ENCODE assay signal across 8 mouse cellular contexts in the genomic region with DNA sequence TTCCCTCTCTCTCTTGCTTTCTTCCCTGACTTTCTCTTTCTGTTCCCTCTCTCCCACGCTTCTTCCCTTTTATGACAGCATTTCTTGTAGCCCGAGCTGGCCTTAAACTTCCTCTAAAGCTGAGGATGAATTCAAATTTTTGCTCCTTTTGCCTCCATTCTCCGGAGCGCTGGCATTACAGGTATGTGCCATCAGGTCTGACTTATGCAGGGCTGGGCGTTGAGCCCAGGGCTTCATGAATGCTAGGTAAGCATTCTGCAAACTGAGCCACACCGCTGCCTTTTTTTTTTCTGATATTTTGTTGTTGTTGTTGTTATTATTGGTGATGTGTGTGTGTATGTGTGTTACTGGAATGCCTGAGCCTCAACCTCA. TPM values are rescaled to one million over a fixed set of nuclear protein-coding genes. Genes with fewer than 3 reads are reported as not detected.
DNase-seq lines count a peak whose midpoint lies in the region; ATAC-seq and TF ChIP-seq lines count a peak whose summit lies in the region.

No protein-coding gene starts in this region.

- peak overlapping the region; percentile 92 for H3K9ac ChIP-seq in embryonic facial prominence, embryonic 14.5 days (ENCODE audit: low read depth, low read length)
- peak overlapping the region; percentile 89 for H3K9ac ChIP-seq in intestine, embryonic 16.5 days (ENCODE audit: low read depth, low read length)
- H3K9ac ChIP-seq in neural tube, embryonic 12.5 days: peak overlapping the region; percentile 97

- no peak for TF ChIP-seq CTCF in left cerebral cortex, adult 2 months (IDR thresholded peaks at IDR 0.05)

- peaks cover 44% of the 10 kb centered on the region for H3K36me3 ChIP-seq in embryonic facial prominence, embryonic 14.5 days (ENCODE audit: control insufficient read depth, insufficient read depth, low read length)
- H3K36me3 ChIP-seq in intestine, embryonic 16.5 days (ENCODE audit: control insufficient read depth, insufficient read depth, low read length): peaks cover 16% of the 10 kb centered on the region
- peaks cover 39% of the 10 kb centered on the region for H3K36me3 ChIP-seq in neural tube, embryonic 12.5 days

- no peaks in the 10 kb centered on the region for H3K9me3 ChIP-seq in embryonic facial prominence, embryonic 14.5 days (ENCODE audit: control insufficient read depth, low read length)
- no peaks in the 10 kb centered on the region for H3K9me3 ChIP-seq in intestine, embryonic 16.5 days (ENCODE audit: control insufficient read depth, low read length)
- no peaks in the 10 kb centered on the region for H3K9me3 ChIP-seq in neural tube, embryonic 12.5 days

- H3K4me3 ChIP-seq in left cerebral cortex, adult 2 months: peak overlapping the region; percentile 99
- peak overlapping the region; percentile 98 for H3K4me3 ChIP-seq in embryonic facial prominence, embryonic 14.5 days (ENCODE audit: low read depth, low read length)
- peak overlapping the region; percentile 86 for H3K4me3 ChIP-seq in intestine, embryonic 16.5 days (ENCODE audit: low read length)
- H3K4me3 ChIP-seq in neural tube, embryonic 12.5 days: peak overlapping the region; percentile 97

- H3K27ac ChIP-seq in left cerebral cortex, adult 2 months: peak overlapping the region; percentile 92
- peak overlapping the region; percentile 75 for H3K27ac ChIP-seq in embryonic facial prominence, embryonic 14.5 days (replicated peaks; ENCODE audit: low read depth, low read length)
- H3K27ac ChIP-seq in intestine, embryonic 16.5 days (ENCODE audit: low read length): 0 out of 2 replicates have a peak overlapping the region, but pooled peaks have one; percentile 1
- H3K27ac ChIP-seq in neural tube, embryonic 12.5 days: no peak overlapping the region

- no peaks in the 10 kb centered on the region for H3K27me3 ChIP-seq in embryonic facial prominence, embryonic 14.5 days (replicated peaks; ENCODE audit: control insufficient read depth, insufficient read depth, low read length)
- H3K27me3 ChIP-seq in intestine, embryonic 16.5 days (replicated peaks; ENCODE audit: control insufficient read depth, insufficient read depth, low read length): no peaks in the 10 kb centered on the region
- no peaks in the 10 kb centered on the region for H3K27me3 ChIP-seq in neural tube, embryonic 12.5 days (replicated peaks)

- DNase-seq in left cerebral cortex, adult 2 months (ENCODE audit: extremely low spot score in 1 of 2, low spot score in 2 of 2): no peak
- no peak for DNase-seq in left cerebral cortex, postnatal 4 days
- DNase-seq in embryonic facial prominence, embryonic 14.5 days (ENCODE audit: low spot score): no peak
- DNase-seq in spleen, postnatal 14 days (ENCODE audit: low spot score in 2 of 2): no peak
- DNase-seq in thymus, postnatal 25 days: no peak
- no peak for DNase-seq in layer of hippocampus, adult 18-20 months (ENCODE audit: low spot score in 2 of 2)

- peaks cover 14% of the 10 kb centered on the region for H3K4me1 ChIP-seq in embryonic facial prominence, embryonic 14.5 days (ENCODE audit: control insufficient read depth, insufficient read depth, low read length)
- H3K4me1 ChIP-seq in intestine, embryonic 16.5 days (ENCODE audit: control insufficient read depth, insufficient read depth, low read length): peaks cover 19% of the 10 kb centered on the region
- H3K4me1 ChIP-seq in neural tube, embryonic 12.5 days: peaks cover 21% of the 10 kb centered on the region

- peak overlapping the region; percentile 94 for H3K4me2 ChIP-seq in embryonic facial prominence, embryonic 14.5 days (ENCODE audit: low read depth, low read length)
- H3K4me2 ChIP-seq in intestine, embryonic 16.5 days (ENCODE audit: low read depth, low read length): peak overlapping the region; percentile 99
- peak overlapping the region; percentile 100 for H3K4me2 ChIP-seq in neural tube, embryonic 12.5 days (replicated peaks)

- intact Hi-C loops in left cerebral cortex, adult 2 months (cut with DNase I): loop anchor here (5.0 kb wide), 1 partner anchor 178 kb away; a partner anchor contains a TSS
- intact Hi-C loops in left cerebral cortex, postnatal 4 days (cut with DNase I): no loop called here

- no peak for ATAC-seq in embryonic facial prominence, embryonic 14.5 days (ENCODE audit: low read depth)
- no peak for ATAC-seq in intestine, embryonic 16.5 days
- ATAC-seq in neural tube, embryonic 12.5 days (ENCODE audit: low FRiP score, low read depth): no peak

- 12% methylated on average over 6 of the region's 6 CpGs for WGBS in embryonic facial prominence, embryonic 14.5 days
- whole genome bisulfite sequencing in intestine, embryonic 16.5 days: 10% methylated on average over 6 of the region's 6 CpGs
- WGBS in neural tube, embryonic 12.5 days: 13% methylated on average over 6 of the region's 6 CpGs

RNA-seq across cellular contexts. Expression of a gene that starts 0.4 kb away (rescaled TPM):
- 10 to 100 TPM; 64.2 to 67.8 TPM for total RNA-seq in left cerebral cortex, adult 2 months (2021)
- 10 to 100 TPM; 90.0 to 98.2 TPM for total RNA-seq in left cerebral cortex, postnatal 4 days (2021)
- 5.6 and 5.8 TPM in 2 replicates for polyA plus RNA-seq in embryonic facial prominence, embryonic 14.5 days (2014; fragmentation: Nextera tagmentation; extraction: Ambion mirVana)
- 3.7 and 3.9 TPM in 2 replicates for polyA plus RNA-seq in intestine, embryonic 16.5 days (2015; fragmentation: Nextera tagmentation; extraction: Ambion mirVana)
- polyA plus RNA-seq in neural tube, embryonic 12.5 days (2016; fragmentation: Nextera tagmentation; extraction: Ambion mirVana): 20.1 and 25.4 TPM in 2 replicates
- total RNA-seq in layer of hippocampus, adult 18-20 months (2021): 10 to 100 TPM; 72.5 to 73.6 TPM

RNA-seq across cellular contexts. Expression of a gene that starts 8.4 kb away (rescaled TPM):
- 1 to 10 TPM; 3.2 to 3.3 TPM for total RNA-seq in left cerebral cortex, adult 2 months (2021)
- total RNA-seq in left cerebral cortex, postnatal 4 days (2021): 1 to 10 TPM in 1 of 2 experiments, under 1 TPM in 1; 0.86 to 1.6 TPM
- polyA plus RNA-seq in embryonic facial prominence, embryonic 14.5 days (2014; fragmentation: Nextera tagmentation; extraction: Ambion mirVana): 2.5 and 3.5 TPM in 2 replicates
- polyA plus RNA-seq in intestine, embryonic 16.5 days (2015; fragmentation: Nextera tagmentation; extraction: Ambion mirVana): 0.80 and 0.92 TPM in 2 replicates
- 4.3 and 5.0 TPM in 2 replicates for polyA plus RNA-seq in neural tube, embryonic 12.5 days (2016; fragmentation: Nextera tagmentation; extraction: Ambion mirVana)
- total RNA-seq in layer of hippocampus, adult 18-20 months (2021): 1 to 10 TPM; 3.6 to 4.1 TPM

RNA-seq across cellular contexts. Expression of a gene that starts 8.9 kb away (rescaled TPM):
- 10 to 100 TPM; 47.7 to 49.6 TPM for total RNA-seq in left cerebral cortex, adult 2 months (2021)
- 10 to 100 TPM; 53.1 to 60.1 TPM for total RNA-seq in left cerebral cortex, postnatal 4 days (2021)
- 71.7 and 73.2 TPM in 2 replicates for polyA plus RNA-seq in embryonic facial prominence, embryonic 14.5 days (2014; fragmentation: Nextera tagmentation; extraction: Ambion mirVana)
- 101 and 107 TPM in 2 replicates for polyA plus RNA-seq in intestine, embryonic 16.5 days (2015; fragmentation: Nextera tagmentation; extraction: Ambion mirVana)
- polyA plus RNA-seq in neural tube, embryonic 12.5 days (2016; fragmentation: Nextera tagmentation; extraction: Ambion mirVana): 66.4 and 67.2 TPM in 2 replicates
- 10 to 100 TPM; 54.4 to 55.9 TPM for total RNA-seq in layer of hippocampus, adult 18-20 months (2021)

RNA-seq across cellular contexts. Expression of a gene that starts 15.6 kb away (rescaled TPM):
- total RNA-seq in left cerebral cortex, adult 2 months (2021): under 1 TPM in 1 of 2 experiments, not detected in 1; 0.09 TPM
- total RNA-seq in left cerebral cortex, postnatal 4 days (2021): under 1 TPM in 1 of 2 experiments, not detected in 1; 0.20 TPM
- polyA plus RNA-seq in embryonic facial prominence, embryonic 14.5 days (2014; fragmentation: Nextera tagmentation; extraction: Ambion mirVana): 0.09 and 0.10 TPM in 2 replicates
- 0.06 TPM in 2 replicates for polyA plus RNA-seq in intestine, embryonic 16.5 days (2015; fragmentation: Nextera tagmentation; extraction: Ambion mirVana)
- 0.05 and 0.17 TPM in 2 replicates for polyA plus RNA-seq in neural tube, embryonic 12.5 days (2016; fragmentation: Nextera tagmentation; extraction: Ambion mirVana)
- total RNA-seq in layer of hippocampus, adult 18-20 months (2021): not detected

RNA-seq across cellular contexts. Expression of a gene that starts 15.6 kb away (rescaled TPM):
- 1 to 10 TPM in 1 of 2 experiments, under 1 TPM in 1; 0.61 to 1.9 TPM for total RNA-seq in left cerebral cortex, adult 2 months (2021)
- total RNA-seq in left cerebral cortex, postnatal 4 days (2021): 100 to 1,000 TPM in 1 of 2 experiments, 10 to 100 TPM in 1; 86.4 to 104 TPM
- polyA plus RNA-seq in embryonic facial prominence, embryonic 14.5 days (2014; fragmentation: Nextera tagmentation; extraction: Ambion mirVana): 3.9 and 4.5 TPM in 2 replicates
- 11.2 and 13.1 TPM in 2 replicates for polyA plus RNA-seq in intestine, embryonic 16.5 days (2015; fragmentation: Nextera tagmentation; extraction: Ambion mirVana)
- 175 and 179 TPM in 2 replicates for polyA plus RNA-seq in neural tube, embryonic 12.5 days (2016; fragmentation: Nextera tagmentation; extraction: Ambion mirVana)
- total RNA-seq in layer of hippocampus, adult 18-20 months (2021): 1 to 10 TPM; 1.2 to 1.5 TPM
